Mouse (Mus musculus) E14TG2a.4 (cell line): Measurements from ENCODE around the gene Gm12216.

ENCODE experiments used
- H3K27me3 ChIP-seq: 2 replicates; pipeline ENCODE4 v1.6.1; 2014; ENCODE audit warnings: low read length, control low read depth; ENCODE audit not compliant: insufficient read depth
- H3K36me3 ChIP-seq: 2 replicates; pipeline ENCODE4 v1.6.1; 2014; ENCODE audit warnings: low read length, control low read depth; ENCODE audit not compliant: insufficient read depth
- H3K4me1 ChIP-seq: replicated peaks from 2 replicates; pipeline ENCODE4 v1.6.1; 2014; ENCODE audit warnings: low read depth, low read length, control low read depth
- H3K4me3 ChIP-seq: replicated peaks from 2 replicates; pipeline ENCODE4 v1.5.1; 2014; ENCODE audit warnings: mild to moderate bottlenecking, low read length
- H3K9me3 ChIP-seq: 2 replicates; pipeline ENCODE4 v1.6.1; 2014; ENCODE audit warnings: low read length, control low read depth
- CTCF ChIP-seq: conservative IDR thresholded peaks from 2 replicates; pipeline ENCODE4 v1.5.1; 2014; ENCODE audit warnings: low read length
- NANOG ChIP-seq: IDR thresholded peaks from 2 replicates; pipeline ENCODE4 v1.6.1; 2014; ENCODE audit warnings: borderline replicate concordance, low read length, mixed read lengths
- POU5F1 ChIP-seq: IDR thresholded peaks from 2 replicates; pipeline ENCODE4 v1.6.1; 2014; ENCODE audit warnings: low read length, borderline replicate concordance

Gene Gm12216

DNA sequence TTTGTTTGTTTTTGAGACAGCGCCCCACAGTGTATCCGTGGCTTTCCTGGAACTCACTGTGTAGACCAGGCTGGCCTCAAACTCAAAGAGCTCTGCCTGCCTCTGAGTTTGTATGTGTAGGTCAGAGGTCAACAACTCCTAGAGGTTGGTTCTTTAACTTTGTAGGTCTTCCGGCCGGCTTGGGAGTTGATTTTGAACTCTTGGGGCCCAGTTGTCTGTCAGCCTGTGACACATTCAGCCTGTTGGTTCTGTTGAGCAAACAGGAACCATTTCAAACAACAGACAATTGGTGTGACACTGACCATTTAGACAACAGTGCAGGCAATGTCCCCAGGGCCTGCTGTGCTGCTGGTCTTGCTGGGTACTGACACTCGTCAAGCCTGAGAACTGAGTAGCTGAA is 81.3 kb downstream of the Gm12216 start:
- H3K9me3 ChIP-seq = no peaks in the 10 kb centered on the region
- H3K4me3 ChIP-seq = no peak overlapping the region
- H3K27me3 ChIP-seq = no peaks in the 10 kb centered on the region
- H3K36me3 ChIP-seq = peaks cover 77% of the 10 kb centered on the region
- TF ChIP-seq POU5F1 = no peak
- no peak for TF ChIP-seq NANOG
- TF ChIP-seq CTCF = no peak
- peaks cover 96% of the 10 kb centered on the region for H3K4me1 ChIP-seq

DNA sequence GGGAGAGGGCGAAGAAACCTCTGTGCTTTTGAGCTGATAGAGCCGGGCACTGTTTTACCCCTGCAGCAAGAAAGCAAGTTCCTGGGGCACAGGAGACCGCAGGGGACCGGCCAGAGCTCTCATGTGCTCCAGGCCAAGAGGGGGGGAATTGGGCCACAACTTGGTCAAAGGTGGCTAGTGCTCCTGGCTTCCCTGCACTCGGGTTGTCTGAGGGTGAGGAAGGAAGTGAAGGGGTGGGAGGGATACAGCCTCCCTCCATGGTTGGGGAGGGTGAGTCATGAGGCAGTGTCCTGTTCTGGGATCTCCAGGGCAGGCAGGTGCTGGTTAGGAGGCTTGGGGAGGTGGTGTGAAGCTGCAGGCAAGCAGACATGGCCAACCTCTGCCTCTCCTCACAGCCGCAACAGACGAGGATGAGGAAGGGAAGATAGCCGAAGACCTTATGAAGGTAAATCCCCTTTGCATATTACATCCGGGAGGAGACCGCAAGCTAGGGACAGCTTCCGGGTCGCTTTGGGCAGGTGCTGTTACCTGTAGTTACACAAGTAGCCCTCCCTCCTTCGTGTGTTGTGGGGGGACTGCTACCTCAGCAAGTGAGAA is 84.3 kb downstream of the Gm12216 start:
- H3K36me3 ChIP-seq = peaks cover 88% of the 10 kb centered on the region
- no peaks in the 10 kb centered on the region for H3K27me3 ChIP-seq
- no peak overlapping the region for H3K4me3 ChIP-seq
- H3K9me3 ChIP-seq = no peaks in the 10 kb centered on the region
- TF ChIP-seq POU5F1 (no peak), NANOG (no peak), CTCF (no peak)
- H3K4me1 ChIP-seq = peaks cover 90% of the 10 kb centered on the region

DNA sequence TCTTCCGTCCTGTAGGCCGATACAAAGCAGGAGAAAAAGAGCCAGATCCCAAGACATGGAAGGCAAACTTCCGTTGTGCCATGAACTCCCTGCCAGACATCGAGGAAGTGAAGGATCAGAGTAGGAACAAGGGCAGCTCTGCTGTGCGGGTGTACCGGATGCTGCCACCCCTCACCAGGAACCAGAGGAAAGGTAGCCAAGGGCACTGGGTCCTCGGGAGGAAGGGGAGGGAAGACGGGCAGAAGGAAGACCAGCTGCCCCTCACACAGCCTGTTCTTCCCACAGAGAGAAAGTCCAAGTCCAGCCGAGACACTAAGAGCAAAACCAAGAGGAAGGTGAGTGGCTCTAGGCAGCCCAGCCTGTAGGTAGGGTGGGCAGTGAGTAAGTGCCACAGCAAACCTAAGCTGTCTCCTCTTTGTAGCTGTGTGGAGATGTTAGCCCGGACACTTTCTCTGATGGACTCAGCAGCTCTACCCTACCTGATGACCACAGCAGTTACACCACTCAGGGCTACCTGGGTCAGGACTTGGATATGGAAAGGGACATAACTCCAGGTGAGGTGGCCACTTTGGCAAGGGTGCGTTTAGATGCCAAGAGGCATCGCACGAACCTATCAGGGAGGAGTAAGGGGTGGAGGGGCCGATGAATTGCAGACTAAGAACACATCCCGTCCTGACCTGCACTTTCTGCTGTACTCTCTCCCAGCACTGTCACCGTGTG is 85.3 kb downstream of the Gm12216 start:
- Histone ChIP-seq H3K27me3 (0 out of 2 replicates have a peak, but pooled peaks cover 2% of the 10 kb centered on the region), H3K36me3 (peaks cover 78% of the 10 kb centered on the region), H3K9me3 (no peaks in the 10 kb centered on the region), H3K4me3 (no peak overlapping the region), H3K4me1 (peaks cover 89% of the 10 kb centered on the region)
- TF ChIP-seq NANOG (no peak), CTCF (no peak), POU5F1 (no peak)

DNA sequence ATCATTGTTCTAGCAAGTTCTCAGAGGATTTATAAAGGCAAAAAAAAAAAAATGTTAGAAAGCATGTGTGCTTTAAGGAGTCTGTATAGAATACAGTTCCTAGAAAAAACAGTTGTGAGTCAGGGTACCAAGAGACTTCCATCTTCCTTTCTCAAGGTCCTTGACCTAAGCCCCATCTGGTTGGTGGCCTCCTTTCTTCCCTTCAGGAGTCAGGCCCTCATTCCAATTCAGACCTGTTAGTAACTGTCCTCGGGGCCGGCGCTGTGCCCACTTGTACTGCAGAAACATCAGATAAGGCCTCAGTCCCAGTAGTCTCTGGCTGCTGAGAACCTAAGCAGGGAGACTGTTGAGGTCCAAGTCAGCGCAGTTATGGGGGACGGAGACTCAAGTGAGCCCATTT is 86.0 kb downstream of the Gm12216 start, which contains the start of gene Gm17334:
Gene Gm17334, minus strand, starts transcription at position 101 of the 400 bp plus-strand sequence.
- H3K9me3 ChIP-seq = no peaks in the 10 kb centered on the region
- H3K27me3 ChIP-seq = 0 out of 2 replicates have a peak, but pooled peaks cover 2% of the 10 kb centered on the region
- TF ChIP-seq CTCF (no peak), NANOG (no peak), POU5F1 (no peak)
- H3K4me1 ChIP-seq = peaks cover 89% of the 10 kb centered on the region
- H3K36me3 ChIP-seq = peaks cover 71% of the 10 kb centered on the region
- H3K4me3 ChIP-seq = no peak within 1 kb of the TSS

DNA sequence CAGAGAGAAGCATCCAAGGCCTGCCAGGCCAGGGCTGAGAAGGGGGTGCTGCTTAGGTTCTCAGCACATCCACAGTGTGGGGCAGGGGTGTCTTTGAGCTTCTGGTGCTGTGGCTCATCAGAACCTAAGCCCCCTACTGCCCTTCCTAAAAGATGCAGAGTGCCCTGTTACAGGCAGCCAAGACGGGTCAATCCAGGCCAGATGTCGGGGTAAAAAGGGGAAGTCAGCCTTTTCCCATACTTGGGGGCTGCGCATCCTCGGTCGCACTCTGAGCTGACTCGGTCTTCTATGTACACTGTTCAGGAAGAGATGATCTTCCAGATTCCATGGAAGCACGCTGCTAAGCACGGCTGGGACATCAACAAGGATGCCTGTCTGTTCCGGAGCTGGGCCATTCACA is 86.5 kb downstream of the Gm12216 start:
- Histone ChIP-seq H3K36me3 (peaks cover 66% of the 10 kb centered on the region), H3K27me3 (0 out of 2 replicates have a peak, but pooled peaks cover 2% of the 10 kb centered on the region), H3K4me3 (no peak overlapping the region), H3K4me1 (peaks cover 85% of the 10 kb centered on the region), H3K9me3 (no peaks in the 10 kb centered on the region)
- TF ChIP-seq CTCF (no peak), NANOG (no peak), POU5F1 (no peak)

DNA sequence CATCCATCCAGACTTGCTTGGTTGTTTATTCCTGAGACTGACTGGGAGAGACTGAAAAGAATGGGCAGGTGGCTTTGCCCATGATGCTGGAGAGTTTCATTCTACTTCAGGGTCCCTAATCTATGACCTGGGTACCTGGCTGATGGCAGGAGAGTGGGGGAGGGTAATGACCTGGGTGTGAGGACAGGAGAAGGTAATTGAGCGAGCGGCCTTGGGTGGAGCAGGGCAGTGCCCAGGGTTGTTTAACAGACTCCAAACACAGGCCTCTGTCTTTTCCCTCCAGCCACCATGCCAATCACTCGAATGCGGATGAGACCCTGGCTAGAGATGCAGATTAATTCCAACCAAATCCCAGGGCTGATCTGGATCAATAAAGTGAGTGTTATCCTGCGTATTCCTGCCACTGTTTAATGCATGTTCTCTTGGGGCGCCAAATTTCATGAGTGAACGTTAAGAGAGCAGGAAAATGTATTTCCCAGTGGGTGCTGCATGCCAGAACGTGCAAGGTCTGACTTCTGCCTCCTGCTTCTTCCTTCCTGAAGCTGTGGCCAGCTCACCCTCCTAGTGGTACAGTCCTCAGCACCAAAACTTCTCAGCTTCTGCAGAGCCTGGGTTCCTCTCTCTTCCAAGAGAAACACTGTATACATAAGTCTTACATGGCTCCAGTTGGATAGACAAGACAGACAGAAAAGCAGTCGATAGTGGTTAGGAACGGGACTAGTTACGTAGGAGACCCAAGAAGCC is 87.9 kb downstream of the Gm12216 start:
- Histone ChIP-seq H3K4me1 (peaks cover 84% of the 10 kb centered on the region), H3K4me3 (peak overlapping the region; percentile 96), H3K36me3 (peaks cover 52% of the 10 kb centered on the region), H3K27me3 (0 out of 2 replicates have a peak, but pooled peaks cover 2% of the 10 kb centered on the region), H3K9me3 (no peaks in the 10 kb centered on the region)
- TF ChIP-seq CTCF = no peak
- no peak for TF ChIP-seq POU5F1
- no peak for TF ChIP-seq NANOG

DNA sequence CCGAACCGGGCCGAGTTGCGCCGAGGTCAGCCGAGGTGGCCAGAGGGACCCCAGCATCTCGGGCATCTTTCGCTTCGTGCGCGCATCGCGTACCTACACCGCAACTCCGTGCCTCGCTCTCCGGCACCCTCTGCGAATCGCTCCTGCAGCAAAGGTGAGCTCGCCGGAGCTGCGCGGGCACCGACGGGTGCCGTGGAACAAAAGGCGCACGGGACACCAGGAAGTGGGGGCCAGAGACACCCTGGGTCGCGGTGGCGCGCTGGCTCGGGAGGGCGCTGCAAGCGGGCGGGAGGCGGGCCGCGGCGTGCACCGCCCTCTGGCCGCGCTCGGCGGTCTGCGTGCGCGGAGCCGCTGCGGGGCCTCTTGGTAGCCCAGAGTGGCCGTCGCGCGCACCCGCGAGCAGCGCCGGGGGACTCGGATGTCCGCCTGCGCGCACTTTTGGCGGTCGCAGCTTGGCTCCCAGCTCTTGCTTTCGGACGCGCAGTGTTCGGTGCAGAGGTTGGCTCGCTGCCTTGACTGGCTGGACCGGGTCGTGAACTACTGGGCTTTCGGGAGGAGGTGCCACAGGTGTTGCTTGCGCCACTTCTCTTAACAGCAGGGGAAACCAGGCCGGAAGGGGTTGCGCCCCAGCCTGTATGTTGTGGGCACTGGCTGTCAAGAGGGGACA is 88.8 kb downstream of the Gm12216 start:
- TF ChIP-seq POU5F1 (no peak), NANOG (no peak), CTCF (no peak)
- peaks cover 85% of the 10 kb centered on the region for H3K4me1 ChIP-seq
- 0 out of 2 replicates have a peak, but pooled peaks cover 2% of the 10 kb centered on the region for H3K27me3 ChIP-seq
- peak overlapping the region; percentile 96 for H3K4me3 ChIP-seq
- H3K9me3 ChIP-seq = no peaks in the 10 kb centered on the region
- peaks cover 43% of the 10 kb centered on the region for H3K36me3 ChIP-seq

DNA sequence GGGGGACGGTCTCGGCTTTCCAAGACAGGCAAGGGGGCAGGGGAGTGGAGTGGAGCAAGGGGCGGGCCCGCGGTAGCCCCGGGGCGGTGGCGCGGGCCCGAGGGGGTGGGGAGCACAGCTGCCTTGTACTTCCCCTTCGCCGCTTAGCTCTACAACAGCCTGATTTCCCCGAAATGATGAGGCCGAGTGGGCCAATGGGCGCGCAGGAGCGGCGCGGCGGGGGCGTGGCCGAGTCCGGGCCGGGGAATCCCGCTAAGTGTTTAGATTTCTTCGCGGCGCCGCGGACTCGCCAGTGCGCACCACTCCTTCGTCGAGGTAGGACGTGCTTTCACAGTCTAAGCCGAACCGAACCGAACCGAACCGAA is 89.3 kb downstream of the Gm12216 start, which contains the start of gene Irf1:
Gene Irf1, plus strand, starts transcription at position 255 of the 365 bp plus-strand sequence.
- Histone ChIP-seq H3K4me1 (peaks cover 83% of the 10 kb centered on the region), H3K36me3 (peaks cover 38% of the 10 kb centered on the region), H3K4me3 (peak within 1 kb of the TSS; percentile 96), H3K27me3 (0 out of 2 replicates have a peak, but pooled peaks cover 2% of the 10 kb centered on the region), H3K9me3 (no peaks in the 10 kb centered on the region)
- TF ChIP-seq NANOG (no peak), POU5F1 (no peak), CTCF (no peak)
